Comparison of ENCODE assay signal across 8 mouse cellular contexts in the genomic region with DNA sequence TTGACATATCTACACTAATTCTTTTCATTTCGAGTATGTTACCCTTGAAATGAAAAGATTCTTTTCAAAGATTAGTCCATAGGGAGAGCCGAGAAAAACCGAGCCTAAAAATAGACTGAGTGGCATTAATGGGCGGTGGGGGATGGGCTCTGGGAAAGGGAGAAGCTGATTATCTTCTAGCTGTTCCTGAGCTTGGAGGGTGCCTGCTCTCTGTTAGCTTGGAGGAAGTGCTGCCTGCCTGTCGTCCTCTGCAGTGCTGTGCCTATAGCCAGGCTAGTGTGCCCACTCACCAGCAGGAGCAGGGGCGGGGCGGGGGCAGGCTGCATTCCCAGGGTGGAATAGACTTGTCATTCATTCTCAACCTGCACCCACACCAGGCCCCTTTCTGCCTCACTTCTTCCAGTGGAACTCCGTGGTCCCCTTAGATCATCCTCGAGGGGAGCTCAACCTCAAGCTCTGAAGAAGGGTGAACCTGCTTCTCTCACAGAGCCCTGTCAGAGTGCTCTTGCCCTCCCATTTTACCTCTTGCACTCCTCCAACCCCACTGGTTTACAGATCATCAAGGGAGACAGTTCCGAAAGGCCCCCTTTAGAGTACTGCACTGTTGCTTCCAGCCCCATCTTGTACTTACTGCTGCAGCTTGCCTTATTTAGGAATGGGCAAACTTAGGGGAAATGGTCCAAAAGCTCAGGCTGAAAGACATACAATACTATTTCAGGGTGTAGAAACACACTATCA.
DNase-seq lines count a peak whose midpoint lies in the region; ATAC-seq lines count a peak whose summit lies in the region.

No protein-coding gene starts in this region.

- 31% methylated on average over 10 of the region's 10 CpGs for WGBS in kidney, embryonic 15.5 days
- 30% methylated on average over 10 of the region's 10 CpGs for WGBS in kidney, embryonic 16.5 days
- 29% methylated on average over 10 of the region's 10 CpGs for WGBS in kidney, embryonic 14.5 days

- H3K36me3 ChIP-seq in kidney, embryonic 15.5 days, result no peaks in the 10 kb centered on the region
- H3K36me3 ChIP-seq in kidney, embryonic 16.5 days (ENCODE audit: insufficient read depth, low read length), result no peaks in the 10 kb centered on the region
- H3K36me3 ChIP-seq in kidney, embryonic 14.5 days (ENCODE audit: control insufficient read depth, insufficient read depth, low read length), result no peaks in the 10 kb centered on the region

- H3K9me3 ChIP-seq in kidney, embryonic 15.5 days (replicated peaks), result no peaks in the 10 kb centered on the region
- no peaks in the 10 kb centered on the region for H3K9me3 ChIP-seq in kidney, embryonic 16.5 days (ENCODE audit: low read length)
- H3K9me3 ChIP-seq in kidney, embryonic 14.5 days (ENCODE audit: control insufficient read depth, low read length), result no peaks in the 10 kb centered on the region

- no peak overlapping the region for H3K9ac ChIP-seq in kidney, embryonic 15.5 days
- no peak overlapping the region for H3K9ac ChIP-seq in kidney, embryonic 16.5 days (replicated peaks; ENCODE audit: low read length)
- no peak overlapping the region for H3K9ac ChIP-seq in kidney, embryonic 14.5 days (ENCODE audit: low read depth, low read length)

- no peak overlapping the region for H3K27ac ChIP-seq in kidney, embryonic 15.5 days
- H3K27ac ChIP-seq in kidney, embryonic 16.5 days (ENCODE audit: low read length), result no peak overlapping the region
- no peak overlapping the region for H3K27ac ChIP-seq in kidney, embryonic 14.5 days (ENCODE audit: low read depth, low read length)

- peak; percentile 49; the same call in 1 of the 2 replicates for ATAC-seq in kidney, embryonic 15.5 days (replicated peaks; ENCODE audit: low FRiP score)
- ATAC-seq in kidney, embryonic 16.5 days (ENCODE audit: low FRiP score, low TSS enrichment), result no peak
- no peak for ATAC-seq in kidney, embryonic 14.5 days (ENCODE audit: low FRiP score, low TSS enrichment)

- intact Hi-C loops in left cerebral cortex, postnatal 36 days (cut with DNase I), result no loop called here

- no peak overlapping the region for H3K4me2 ChIP-seq in kidney, embryonic 15.5 days
- no peak overlapping the region for H3K4me2 ChIP-seq in kidney, embryonic 16.5 days (replicated peaks; ENCODE audit: low read depth, low read length)
- no peak overlapping the region for H3K4me2 ChIP-seq in kidney, embryonic 14.5 days (replicated peaks; ENCODE audit: low read depth, low read length)

- peak; percentile 15 to 30 for DNase-seq in frontal cortex, postnatal 14 days (ENCODE audit: low spot score in 2 of 2)
- peak; percentile 57 to 75 for DNase-seq in left cerebral cortex, postnatal 36 days (ENCODE audit: low spot score in 2 of 2)
- peak; percentile 46 for DNase-seq in retina, embryonic 14.5 days (ENCODE audit: low spot score)
- no peak for DNase-seq in natural killer cell, adult 2 months (ENCODE audit: low spot score in 2 of 2)
- no peak for DNase-seq in thymus, postnatal 0 days (ENCODE audit: low spot score)

- peaks cover 6% of the 10 kb centered on the region; the same call in 1 of the 2 replicates for H3K27me3 ChIP-seq in kidney, embryonic 15.5 days
- H3K27me3 ChIP-seq in kidney, embryonic 16.5 days (ENCODE audit: insufficient read depth, low read length), result no peaks in the 10 kb centered on the region
- 0 out of 2 replicates have a peak, but pooled peaks cover 3% of the 10 kb centered on the region for H3K27me3 ChIP-seq in kidney, embryonic 14.5 days (ENCODE audit: control insufficient read depth, insufficient read depth, low read length)

- no peak overlapping the region for H3K4me3 ChIP-seq in kidney, embryonic 15.5 days (replicated peaks)
- H3K4me3 ChIP-seq in kidney, embryonic 16.5 days (ENCODE audit: low read length), result no peak overlapping the region
- H3K4me3 ChIP-seq in kidney, embryonic 14.5 days (ENCODE audit: low read length), result no peak overlapping the region

- H3K4me1 ChIP-seq in kidney, embryonic 15.5 days, result peaks cover 6% of the 10 kb centered on the region
- peaks cover 6% of the 10 kb centered on the region for H3K4me1 ChIP-seq in kidney, embryonic 16.5 days (ENCODE audit: insufficient read depth, low read length)
- peaks cover 6% of the 10 kb centered on the region for H3K4me1 ChIP-seq in kidney, embryonic 14.5 days (ENCODE audit: control insufficient read depth, insufficient read depth, low read length)

Comparison
In these comparisons a context has a peak if more than half of its experiments do, and no peak if none do; other contexts are left out.
1. DNase-seq: peak in frontal cortex, postnatal 14 days (2 of 2), left cerebral cortex, postnatal 36 days (2 of 2) and retina, embryonic 14.5 days (single experiment); none in natural killer cell, adult 2 months (0 of 2) and thymus, postnatal 0 days (single experiment).